In genomic region chr14:31207070-31207830, GRCm38 (mm10) we compare ENCODE assay signal across 7 mouse cellular contexts. TPM values are rescaled to one million over a fixed set of nuclear protein-coding genes. Genes with fewer than 3 reads are reported as not detected.
A peak's percentile ranks its signal among the peaks of the same experiment; 100 is the strongest.
DNase-seq lines count a peak whose midpoint lies in the region; ATAC-seq and TF ChIP-seq lines count a peak whose summit lies in the region.

No protein-coding gene starts in this region.

- H3K4me1 ChIP-seq in ES-E14 (ENCODE audit: control insufficient read depth in 2 of 2, insufficient read depth in 2 of 2, low read length in 2 of 2, poor library complexity in 1 of 2), result peaks cover 2 to 7% of the 10 kb centered on the region in 2 experiments; a peak in 2 of 4 replicates
- H3K4me1 ChIP-seq in embryonic facial prominence, embryonic 11.5 days (ENCODE audit: control insufficient read depth, insufficient read depth, low read length), result peaks cover 4% of the 10 kb centered on the region; the same call in 1 of the 2 replicates
- H3K4me1 ChIP-seq in hindbrain, embryonic 15.5 days (replicated peaks), result peaks cover 22% of the 10 kb centered on the region

- no peak for TF ChIP-seq CTCF in C2C12 (IDR thresholded peaks at IDR 0.05; ENCODE audit: control insufficient read depth, insufficient read depth, insufficient read length)

- H3K27ac ChIP-seq in ES-E14 (ENCODE audit: insufficient read depth, low read depth, low read length, poor library complexity, severe bottlenecking) (no peak overlapping the region), macrophage (peak overlapping the region; percentile 53)
- no peak overlapping the region for H3K27ac ChIP-seq in embryonic facial prominence, embryonic 11.5 days (replicated peaks; ENCODE audit: low read depth, low read length)
- H3K27ac ChIP-seq in hindbrain, embryonic 15.5 days (replicated peaks), result peak overlapping the region; percentile 95

- no peaks in the 10 kb centered on the region for H3K9me3 ChIP-seq in ES-E14 (ENCODE audit: control insufficient read depth, insufficient read depth, low read depth, low read length)
- no peaks in the 10 kb centered on the region for H3K9me3 ChIP-seq in embryonic facial prominence, embryonic 11.5 days (replicated peaks; ENCODE audit: control insufficient read depth, low read length)
- H3K9me3 ChIP-seq in hindbrain, embryonic 15.5 days, result no peaks in the 10 kb centered on the region

- in situ Hi-C loops in ES-E14 (cut with MboI; ENCODE audit: low sequenced_read_pairs in 2 of 2, unreplicated experiment in 2 of 2), result no loop called here

- WGBS in embryonic facial prominence, embryonic 11.5 days, result 79% methylated on average over 13 of the region's 13 CpGs
- 78% methylated on average over 13 of the region's 13 CpGs for WGBS in hindbrain, embryonic 15.5 days
- 78% methylated on average over 13 of the region's 13 CpGs for WGBS in macrophage (ENCODE audit: missing documents)

- DNase-seq in ES-E14 (ENCODE audit: low read depth, low spot score), result no peak
- no peak for DNase-seq in embryonic facial prominence, embryonic 11.5 days (ENCODE audit: low spot score)
- DNase-seq in frontal cortex, postnatal 25 days (ENCODE audit: low spot score in 2 of 2), result no peak
- DNase-seq in urinary bladder, postnatal 10 days (ENCODE audit: low spot score), result no peak

- peak overlapping the region; percentile 65; the same call in 1 of the 2 replicates for H3K9ac ChIP-seq in ES-E14 (ENCODE audit: insufficient read depth, low read depth, low read length, poor library complexity, severe bottlenecking)
- H3K9ac ChIP-seq in embryonic facial prominence, embryonic 11.5 days (replicated peaks; ENCODE audit: low read length), result peak overlapping the region; percentile 58
- peak overlapping the region; percentile 95 for H3K9ac ChIP-seq in hindbrain, embryonic 15.5 days

- ATAC-seq in embryonic facial prominence, embryonic 11.5 days (replicated peaks; ENCODE audit: insufficient number of reproducible peaks, low FRiP score, low TSS enrichment, low read depth), result peak; percentile 24; the same call in 1 of the 2 replicates
- ATAC-seq in hindbrain, embryonic 15.5 days (ENCODE audit: low FRiP score, low read depth), result peak; percentile 25

- H3K4me3 ChIP-seq in C2C12 (ENCODE audit: insufficient read depth, poor library complexity, severe bottlenecking) (peak overlapping the region; percentile 88), ES-E14 (ENCODE audit: insufficient read depth in 1 of 2, low read depth in 1 of 2, low read length in 2 of 2, poor library complexity in 1 of 2, severe bottlenecking in 1 of 2) (peak overlapping the region; percentile 48 to 70), macrophage (ENCODE audit: inconsistent target) (peak overlapping the region; percentile 61)
- H3K4me3 ChIP-seq in embryonic facial prominence, embryonic 11.5 days (ENCODE audit: low read depth, low read length), result peak overlapping the region; percentile 74
- peak overlapping the region; percentile 88 for H3K4me3 ChIP-seq in hindbrain, embryonic 15.5 days

- H3K36me3 ChIP-seq in C2C12 (ENCODE audit: control insufficient read depth, insufficient read depth) (peaks cover 29% of the 10 kb centered on the region), ES-E14 (ENCODE audit: control insufficient read depth, insufficient read depth, low read length, poor library complexity, severe bottlenecking) (peaks cover 18% of the 10 kb centered on the region), macrophage (ENCODE audit: inconsistent target) (peaks cover 24% of the 10 kb centered on the region)
- peaks cover 10% of the 10 kb centered on the region for H3K36me3 ChIP-seq in embryonic facial prominence, embryonic 11.5 days (replicated peaks; ENCODE audit: control insufficient read depth, insufficient read depth, low read depth, low read length)
- H3K36me3 ChIP-seq in hindbrain, embryonic 15.5 days, result peaks cover 19% of the 10 kb centered on the region

- peaks cover 43% of the 10 kb centered on the region for H3K79me3 ChIP-seq in C2C12 (ENCODE audit: low read depth)

- H3ac ChIP-seq in C2C12 (ENCODE audit: control insufficient read depth, insufficient read length, low read depth), result no peak overlapping the region

- no peaks in the 10 kb centered on the region for H3K27me3 ChIP-seq in C2C12 (ENCODE audit: control insufficient read depth, insufficient read depth, insufficient read length)
- H3K27me3 ChIP-seq in embryonic facial prominence, embryonic 11.5 days (ENCODE audit: control insufficient read depth, insufficient read depth, low read length), result no peaks in the 10 kb centered on the region
- H3K27me3 ChIP-seq in hindbrain, embryonic 15.5 days, result no peaks in the 10 kb centered on the region

- H3K4me2 ChIP-seq in embryonic facial prominence, embryonic 11.5 days (ENCODE audit: low read depth, low read length), result peak overlapping the region; percentile 85
- peak overlapping the region; percentile 88 for H3K4me2 ChIP-seq in hindbrain, embryonic 15.5 days

- H3K79me2 ChIP-seq in C2C12 (ENCODE audit: control insufficient read depth, insufficient read depth) (peaks cover 55% of the 10 kb centered on the region), macrophage (ENCODE audit: inconsistent target) (peaks cover 50% of the 10 kb centered on the region)

TF ChIP-seq in C2C12, 6 proteins besides CTCF, POLR2A, EP300 and RAD21 (continues in another document):
- TF ChIP-seq MYOD1 (IDR thresholded peaks at IDR 0.05; ENCODE audit: control insufficient read depth, insufficient read length, low read depth) (no peak), MYOG (IDR thresholded peaks at IDR 0.05; ENCODE audit: control insufficient read depth, extremely low read depth, insufficient read length) (no peak)

TF ChIP-seq in ES-E14, 5 proteins besides CTCF, POLR2A, EP300 and RAD21 (continues in another document):
- TF ChIP-seq HCFC1 (IDR thresholded peaks at IDR 0.05; ENCODE audit: borderline replicate concordance, insufficient read depth, low read length), result no peak
- no peak for TF ChIP-seq CHD2 (IDR thresholded peaks at IDR 0.05; ENCODE audit: low read depth, low read length)
- TF ChIP-seq MAFK (IDR thresholded peaks at IDR 0.05; ENCODE audit: insufficient read depth, low read depth, low read length), result no peak
- no peak for TF ChIP-seq ZNF384 (IDR thresholded peaks at IDR 0.05; ENCODE audit: low read depth, low read length)

RNA-seq across cellular contexts. Expression of gene Tnnc1, which starts 0.9 kb away (rescaled TPM):
- polyA plus RNA-seq in C2C12 (2012; fragmentation: generic; extraction: Trizol), result 21.0 TPM
- total RNA-seq in ES-E14 (2012; rRNA removed), result 2.3 and 2.6 TPM in 2 replicates
- polyA plus RNA-seq in embryonic facial prominence, embryonic 11.5 days (2014; fragmentation: Nextera tagmentation; extraction: Ambion mirVana), result 10.0 and 25.3 TPM in 2 replicates
- polyA plus RNA-seq in hindbrain, embryonic 15.5 days (2015; fragmentation: Nextera tagmentation; extraction: Ambion mirVana), result 3.5 and 4.0 TPM in 2 replicates
- total RNA-seq in macrophage (2018; cell fraction: chromatin; rRNA removed), result 10 to 100 TPM in 1 of 26 experiments, 1 to 10 TPM in 25; 1.2 to 10.1 (median 6.3) TPM
- total RNA-seq in macrophage (2018; cell fraction: cytosol; rRNA removed), result 1 to 10 TPM in 24 of 26 experiments, under 1 TPM in 2; 0.89 to 3.3 (median 1.7) TPM
- total RNA-seq in macrophage (2018; cell fraction: nucleus; rRNA removed), result 10 to 100 TPM in 1 of 26 experiments, 1 to 10 TPM in 23, not detected in 2; 1.5 to 12.4 (median 3.9) TPM
- 0.50 to 1.8 TPM (median 0.95 TPM) in 3 replicates for polyA plus RNA-seq in macrophage (2018)

RNA-seq across cellular contexts. Expression of gene Nisch, which starts 9.5 kb away (rescaled TPM):
- polyA plus RNA-seq in C2C12 (2012; fragmentation: generic; extraction: Trizol) (160 TPM), macrophage (2018) (163 to 251 TPM (median 201 TPM) in 3 replicates)
- total RNA-seq in ES-E14 (2012; rRNA removed), result 169 and 204 TPM in 2 replicates
- 270 and 277 TPM in 2 replicates for polyA plus RNA-seq in embryonic facial prominence, embryonic 11.5 days (2014; fragmentation: Nextera tagmentation; extraction: Ambion mirVana)
- 365 and 382 TPM in 2 replicates for polyA plus RNA-seq in hindbrain, embryonic 15.5 days (2015; fragmentation: Nextera tagmentation; extraction: Ambion mirVana)
- 1,000 to 10,000 TPM in 24 of 26 experiments, 100 to 1,000 TPM in 2; 665 to 2,090 (median 1,583) TPM for total RNA-seq in macrophage (2018; cell fraction: chromatin; rRNA removed)
- 100 to 1,000 TPM; 112 to 253 (median 171) TPM for total RNA-seq in macrophage (2018; cell fraction: cytosol; rRNA removed)
- total RNA-seq in macrophage (2018; cell fraction: nucleus; rRNA removed), result 1,000 to 10,000 TPM in 7 of 26 experiments, 100 to 1,000 TPM in 19; 420 to 1,439 (median 890) TPM

RNA-seq across cellular contexts. Expression of gene Sema3g, which starts 10.4 kb away (rescaled TPM):
- polyA plus RNA-seq in C2C12 (2012; fragmentation: generic; extraction: Trizol) (0.14 TPM), macrophage (2018) (not detected in 3 replicates)
- total RNA-seq in ES-E14 (2012; rRNA removed), result 0.22 and 0.37 TPM in 2 replicates
- 0.21 and 0.24 TPM in 2 replicates for polyA plus RNA-seq in embryonic facial prominence, embryonic 11.5 days (2014; fragmentation: Nextera tagmentation; extraction: Ambion mirVana)
- 0.60 and 0.80 TPM in 2 replicates for polyA plus RNA-seq in hindbrain, embryonic 15.5 days (2015; fragmentation: Nextera tagmentation; extraction: Ambion mirVana)
- total RNA-seq in macrophage (2018; cell fraction: chromatin; rRNA removed), result 1 to 10 TPM in 3 of 26 experiments, under 1 TPM in 12, not detected in 11; 0.16 to 1.7 (median 0.55) TPM
- under 1 TPM in 18 of 26 experiments, not detected in 8; 0.04 to 0.38 (median 0.11) TPM for total RNA-seq in macrophage (2018; cell fraction: cytosol; rRNA removed)
- 1 to 10 TPM in 1 of 26 experiments, under 1 TPM in 18, not detected in 7; 0.22 to 1.3 (median 0.37) TPM for total RNA-seq in macrophage (2018; cell fraction: nucleus; rRNA removed)

RNA-seq across cellular contexts. Expression of gene Stab1, which starts 38.8 kb away (rescaled TPM):
- polyA plus RNA-seq in C2C12 (2012; fragmentation: generic; extraction: Trizol) (0.25 TPM), macrophage (2018) (241 to 829 TPM (median 623 TPM) in 3 replicates)
- total RNA-seq in ES-E14 (2012; rRNA removed), result 1.3 and 2.0 TPM in 2 replicates
- polyA plus RNA-seq in embryonic facial prominence, embryonic 11.5 days (2014; fragmentation: Nextera tagmentation; extraction: Ambion mirVana), result 19.8 and 23.6 TPM in 2 replicates
- polyA plus RNA-seq in hindbrain, embryonic 15.5 days (2015; fragmentation: Nextera tagmentation; extraction: Ambion mirVana), result 20.9 and 22.4 TPM in 2 replicates
- total RNA-seq in macrophage (2018; cell fraction: chromatin; rRNA removed), result 1,000 to 10,000 TPM in 23 of 26 experiments, 100 to 1,000 TPM in 3; 175 to 4,782 (median 2,271) TPM
- 100 to 1,000 TPM in 25 of 26 experiments, 10 to 100 TPM in 1; 91.4 to 838 (median 312) TPM for total RNA-seq in macrophage (2018; cell fraction: cytosol; rRNA removed)
- 1,000 to 10,000 TPM in 14 of 26 experiments, 100 to 1,000 TPM in 12; 325 to 5,560 (median 1,024) TPM for total RNA-seq in macrophage (2018; cell fraction: nucleus; rRNA removed)

RNA-seq across cellular contexts. Expression of gene Phf7, which starts 43.9 kb away (rescaled TPM):
- polyA plus RNA-seq in C2C12 (2012; fragmentation: generic; extraction: Trizol) (4.5 TPM), macrophage (2018) (4.8 to 7.5 TPM (median 6.3 TPM) in 3 replicates)
- total RNA-seq in ES-E14 (2012; rRNA removed), result 4.8 and 5.3 TPM in 2 replicates
- 12.5 and 14.2 TPM in 2 replicates for polyA plus RNA-seq in embryonic facial prominence, embryonic 11.5 days (2014; fragmentation: Nextera tagmentation; extraction: Ambion mirVana)
- 8.9 and 9.4 TPM in 2 replicates for polyA plus RNA-seq in hindbrain, embryonic 15.5 days (2015; fragmentation: Nextera tagmentation; extraction: Ambion mirVana)
- total RNA-seq in macrophage (2018; cell fraction: chromatin; rRNA removed), result 10 to 100 TPM in 5 of 26 experiments, 1 to 10 TPM in 20, under 1 TPM in 1; 0.71 to 18.9 (median 6.1) TPM
- 1 to 10 TPM; 3.3 to 8.1 (median 4.7) TPM for total RNA-seq in macrophage (2018; cell fraction: cytosol; rRNA removed)
- total RNA-seq in macrophage (2018; cell fraction: nucleus; rRNA removed), result 10 to 100 TPM in 2 of 26 experiments, 1 to 10 TPM in 24; 1.6 to 11.8 (median 5.3) TPM

Comparison
In these comparisons a context has a peak if more than half of its experiments do, and no peak if none do; other contexts are left out.
1. H3K27ac ChIP-seq: peak in hindbrain, embryonic 15.5 days (single experiment) and macrophage (single experiment); none in ES-E14 (single experiment) and embryonic facial prominence, embryonic 11.5 days (single experiment).
2. Peak in every context shown above with its lines, with median percentiles within 50 percentile points of each other: H3K4me3 ChIP-seq and H3K9ac ChIP-seq.